In genomic region chr6:127106189-127106588, GRCm38 (mm10) we compare ENCODE assay signal across 22 mouse cellular contexts. TPM values are rescaled to one million over a fixed set of nuclear protein-coding genes. Genes with fewer than 3 reads are reported as not detected.
A peak's percentile ranks its signal among the peaks of the same experiment; 100 is the strongest.
DNase-seq lines count a peak whose midpoint lies in the region; ATAC-seq and TF ChIP-seq lines count a peak whose summit lies in the region.
"Had no signal": no experiment of that assay in that cellular context is flagged by ENCODE, and none has a peak within 500 bp of the region (broad histone marks: within the 10 kb centered on the region; RNA-seq: fewer than 3 reads in every experiment).

No protein-coding gene starts in this region.

- no peak for TF ChIP-seq CTCF in layer of hippocampus, adult 2 months (conservative IDR thresholded peaks at IDR 0.05)

- peak overlapping the region; percentile 69; the same call in 1 of the 2 replicates for H3K27ac ChIP-seq in layer of hippocampus, adult 2 months
- H3K27ac ChIP-seq: forebrain, embryonic 10.5 days; heart, embryonic 13.5 days; limb, embryonic 10.5 days; midbrain, embryonic 10.5 days had no signal

- no peak for DNase-seq in frontal cortex, postnatal 14 days (ENCODE audit: low spot score in 2 of 2)
- DNase-seq in layer of hippocampus, adult 2 months (ENCODE audit: low spot score in 2 of 2), result peak in 1 of 2 experiments; percentile 16
- DNase-seq in layer of hippocampus, postnatal 10 days (ENCODE audit: low spot score in 2 of 2), result no peak
- peak; percentile 68 to 80 for DNase-seq in gastrocnemius, adult 8-10 months (ENCODE audit: low spot score in 2 of 2)
- DNase-seq in heart, postnatal 14 days, result peak; percentile 32 to 42
- no peak for DNase-seq in kidney, adult 11 months
- DNase-seq: cerebellum, adult 2 months; kidney, postnatal 10 days; lung, embryonic 14.5 days; lung, postnatal 4 days; right cerebral cortex, postnatal 4 days; thymus, postnatal 4 days had no signal

- peak; percentile 20; the same call in 1 of the 2 replicates for ATAC-seq in frontal cortex, adult (ENCODE audit: low TSS enrichment)
- ATAC-seq in activated CD4-positive, CD25-positive, alpha-beta regulatory T cell, adult 4 months, result no peak
- ATAC-seq: hindbrain, embryonic 16.5 days; intestine, postnatal 0 days had no signal

- H3K4me3 ChIP-seq in layer of hippocampus, adult 2 months, result no peak overlapping the region
- H3K4me3 ChIP-seq: forebrain, embryonic 10.5 days; heart, embryonic 13.5 days; limb, embryonic 10.5 days; midbrain, embryonic 10.5 days had no signal

- intact Hi-C loops in heart, postnatal 14 days (cut with DNase I), result loop anchor here (5.0 to 10.0 kb wide), 2 partner anchors 159 to 261 kb away; partner anchors contain the start of gene Ndufa9

RNA-seq across cellular contexts. Expression of gene Tigar, which starts 3.2 kb away (rescaled TPM):
- 10 to 100 TPM; 25.6 to 27.3 TPM for total RNA-seq in layer of hippocampus, adult 2 months (2021)
- total RNA-seq in layer of hippocampus, postnatal 10 days (2021), result 10 to 100 TPM; 29.3 to 30.3 TPM
- 100 to 1,000 TPM; 119 to 144 (median 138) TPM for total RNA-seq in gastrocnemius, adult 8-10 months (2022)
- 10 to 100 TPM; 38.0 to 44.5 TPM for total RNA-seq in heart, postnatal 14 days (2021)
- polyA plus RNA-seq in activated CD4-positive, CD25-positive, alpha-beta regulatory T cell, adult 4 months (2017; shearing (Covaris generic)), result 1 to 10 TPM; 6.7 to 8.2 TPM

RNA-seq across cellular contexts. Expression of gene Fgf23, which starts 33.5 kb away (rescaled TPM):
- under 1 TPM; 0.25 to 0.46 TPM for total RNA-seq in layer of hippocampus, adult 2 months (2021)
- total RNA-seq in layer of hippocampus, postnatal 10 days (2021), result under 1 TPM; 0.25 to 0.85 TPM
- total RNA-seq in gastrocnemius, adult 8-10 months (2022), result not detected
- total RNA-seq in heart, postnatal 14 days (2021), result not detected
- polyA plus RNA-seq in activated CD4-positive, CD25-positive, alpha-beta regulatory T cell, adult 4 months (2017; shearing (Covaris generic)), result not detected
- total RNA-seq: adrenal gland, postnatal 10 days had no signal
- polyA plus RNA-seq: embryonic facial prominence, embryonic 14.5 days; forebrain, embryonic 10.5 days; intestine, postnatal 0 days; limb, embryonic 10.5 days; lung, embryonic 14.5 days; midbrain, embryonic 10.5 days had no signal

RNA-seq across cellular contexts. Expression of gene Ccnd2, which starts 45.8 kb away (rescaled TPM):
- total RNA-seq in layer of hippocampus, adult 2 months (2021), result 100 to 1,000 TPM; 116 to 142 TPM
- total RNA-seq in layer of hippocampus, postnatal 10 days (2021), result 100 to 1,000 TPM; 190 to 200 TPM
- total RNA-seq in gastrocnemius, adult 8-10 months (2022), result 10 to 100 TPM in 2 of 4 experiments, 1 to 10 TPM in 2; 5.0 to 16.2 (median 9.6) TPM
- 100 to 1,000 TPM; 167 to 186 TPM for total RNA-seq in heart, postnatal 14 days (2021)
- polyA plus RNA-seq in activated CD4-positive, CD25-positive, alpha-beta regulatory T cell, adult 4 months (2017; shearing (Covaris generic)), result 100 to 1,000 TPM; 863 to 906 TPM

Comparison
In these comparisons a context has a peak if more than half of its experiments do, and no peak if none do; other contexts are left out.
1. DNase-seq: peak in gastrocnemius, adult 8-10 months (2 of 2) and heart, postnatal 14 days (2 of 2); none in frontal cortex, postnatal 14 days (0 of 2), layer of hippocampus, postnatal 10 days (0 of 2) and kidney, adult 11 months (single experiment).
2. RNA of gene Ccnd2, which starts 45.8 kb away (total RNA-seq): 190 to 200 TPM in layer of hippocampus, postnatal 10 days, 167 to 186 TPM in heart, postnatal 14 days and 116 to 142 TPM in layer of hippocampus, adult 2 months; 5.0 to 16.2 TPM in gastrocnemius, adult 8-10 months; every median in the first group is over 4 times any median in the second.